Mouse (Mus musculus) layer of hippocampus, adult 9-11 months (tissue): ENCODE measurements around the gene Cbl.

Experiments
- DNase-seq: peaks from one replicate; pipeline ENCODE4 v3.0.0; 2022

Cbl gene

GRCm38 (mm10) chr9:44178389-44178788, 55.5 kb downstream of the Cbl start:
- DNase-seq: no peak

DNA sequence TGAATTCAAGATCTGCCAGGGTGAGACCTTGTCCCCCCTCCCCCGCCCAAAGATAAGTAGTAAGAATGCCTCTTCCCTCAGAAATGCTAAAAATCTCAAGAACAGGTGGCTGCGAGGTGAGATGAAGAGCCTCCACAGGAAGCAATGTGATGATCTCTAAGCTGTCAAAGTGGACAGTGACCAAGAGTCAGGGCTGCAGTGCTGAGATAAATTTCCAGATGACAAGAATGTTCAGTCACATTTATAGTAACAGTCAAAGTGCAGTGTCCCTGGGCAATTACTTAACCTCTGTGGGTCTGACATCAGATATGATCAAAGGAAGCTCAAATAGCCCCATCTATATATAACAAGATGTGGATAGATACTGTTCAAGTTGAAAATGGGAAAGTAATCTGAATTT, 56.4 kb downstream of the Cbl start:
- DNase-seq: no peak

DNA sequence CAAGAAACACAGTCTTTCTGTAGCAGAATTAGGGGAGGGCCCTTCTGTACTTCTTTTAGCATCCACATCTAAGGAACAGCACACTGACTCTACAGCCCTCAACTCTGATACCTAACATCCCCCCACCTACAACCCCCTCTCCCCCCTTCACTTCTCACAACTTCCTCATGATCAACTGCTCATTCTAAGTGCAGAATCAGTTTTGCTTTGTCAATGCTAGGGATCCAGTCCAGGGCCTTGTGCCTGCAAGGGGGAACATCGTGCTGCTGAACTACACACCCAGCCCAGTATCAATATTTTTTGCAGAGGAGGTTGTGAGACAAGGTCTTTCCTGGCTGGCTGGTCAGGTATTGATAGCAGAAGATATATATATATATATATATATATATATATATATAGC, 57.9 kb downstream of the Cbl start:
- DNase-seq: no peak

DNA sequence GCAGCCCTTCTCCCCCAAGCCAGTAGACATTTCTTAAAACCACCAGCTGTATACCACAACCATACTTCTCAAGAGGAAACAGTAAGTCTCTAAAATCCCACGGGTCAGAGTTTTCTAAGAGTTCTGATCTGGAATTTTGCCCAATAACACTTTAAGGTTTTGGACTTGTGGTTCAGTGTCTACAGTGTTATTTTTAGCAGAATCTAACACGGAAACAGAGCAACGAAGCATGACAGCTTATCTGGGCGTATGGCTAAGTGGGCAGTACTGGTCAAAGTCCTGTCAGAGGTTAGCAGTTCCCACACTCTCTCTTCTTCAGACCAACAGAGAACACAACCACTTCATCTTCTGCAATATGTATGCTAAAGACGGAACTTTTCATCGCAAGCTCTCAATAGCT, 58.3 kb downstream of the Cbl start:
- no peak for DNase-seq

DNA sequence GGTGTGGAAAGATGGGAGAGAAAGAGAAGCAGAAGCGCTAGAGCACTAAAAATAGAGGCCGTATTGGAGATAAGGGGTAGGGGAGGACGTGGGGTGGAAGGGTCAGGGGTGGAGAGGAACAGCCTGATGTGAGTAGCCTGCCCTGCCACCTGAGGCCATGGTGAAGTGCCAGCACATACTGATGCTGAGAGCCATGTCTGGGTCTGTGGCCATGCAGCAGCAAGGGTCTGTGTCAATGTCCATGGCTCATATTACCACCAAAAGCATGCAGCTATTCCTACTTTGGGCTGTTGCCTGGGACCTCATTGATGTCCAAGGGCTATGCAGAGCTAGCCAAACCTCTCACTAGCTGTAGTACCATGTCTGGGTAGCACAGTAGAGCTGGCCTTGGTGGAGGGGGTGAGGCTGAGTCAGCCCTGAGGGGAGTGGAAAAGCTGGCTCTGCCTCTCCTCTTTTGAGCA, 63.1 kb downstream of the Cbl start:
- DNase-seq: no peak

DNA sequence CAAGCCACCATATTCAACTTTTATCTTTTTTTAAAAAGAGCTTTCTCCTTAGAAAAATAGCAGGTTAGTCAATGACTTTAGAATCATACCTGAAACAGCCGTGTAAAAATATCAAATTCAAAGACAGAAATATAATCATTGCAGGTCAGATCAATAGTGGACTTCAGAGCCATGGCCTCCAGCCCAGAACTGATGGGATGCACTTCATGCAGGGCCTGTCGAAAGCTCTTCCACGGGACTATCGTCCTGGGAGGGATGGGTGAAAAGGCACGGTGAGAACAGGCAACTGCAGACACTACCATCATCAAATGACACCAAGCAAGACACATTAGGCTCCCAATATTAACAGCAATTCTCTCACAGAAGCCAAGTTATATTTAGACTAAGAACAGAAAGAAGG, 64.9 kb downstream of the Cbl start:
- DNase-seq: no peak

DNA sequence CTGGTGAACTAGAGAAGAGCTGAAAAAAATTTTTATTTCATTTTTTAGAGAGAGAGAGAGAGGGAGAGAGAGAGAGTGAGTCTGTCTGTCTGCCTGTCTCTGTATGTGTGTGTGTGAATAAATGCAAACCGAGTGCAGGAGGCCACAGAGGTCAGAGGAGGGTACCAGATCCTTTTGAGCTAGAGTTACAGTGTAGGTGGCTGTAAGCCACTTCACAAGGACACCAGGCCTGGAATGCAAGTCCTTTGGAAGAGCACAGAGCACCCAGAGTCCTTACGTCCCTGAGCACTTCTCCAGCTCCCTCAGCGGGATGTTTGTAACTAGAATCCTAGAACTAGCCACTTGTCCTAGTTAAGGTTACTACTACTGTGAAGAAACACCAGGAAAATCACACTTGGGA, 74.0 kb downstream of the Cbl start:
- DNase-seq: no peak

- no peak for DNase-seq
Measured at GRCm38 (mm10) chr9:44147290-44147689, 86.6 kb downstream of the Cbl start.

DNA sequence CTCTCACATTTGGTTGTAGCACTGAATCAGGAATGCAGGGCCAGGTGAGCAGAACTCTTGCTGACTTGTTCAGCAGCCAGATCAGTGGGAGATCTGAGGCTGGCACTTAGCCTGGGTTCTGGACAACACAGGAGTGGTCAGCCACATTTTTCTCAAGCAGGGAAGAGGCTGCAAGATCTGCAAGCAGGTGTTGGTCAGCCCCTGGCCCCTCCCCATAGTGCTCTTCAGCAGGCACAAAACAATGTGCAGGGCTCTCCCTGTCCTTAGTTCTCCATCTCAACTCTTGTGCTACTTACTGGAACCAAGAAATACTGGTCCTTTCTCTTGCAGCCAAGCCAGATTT, 89.2 kb downstream of the Cbl start:
- no peak for DNase-seq

DNA sequence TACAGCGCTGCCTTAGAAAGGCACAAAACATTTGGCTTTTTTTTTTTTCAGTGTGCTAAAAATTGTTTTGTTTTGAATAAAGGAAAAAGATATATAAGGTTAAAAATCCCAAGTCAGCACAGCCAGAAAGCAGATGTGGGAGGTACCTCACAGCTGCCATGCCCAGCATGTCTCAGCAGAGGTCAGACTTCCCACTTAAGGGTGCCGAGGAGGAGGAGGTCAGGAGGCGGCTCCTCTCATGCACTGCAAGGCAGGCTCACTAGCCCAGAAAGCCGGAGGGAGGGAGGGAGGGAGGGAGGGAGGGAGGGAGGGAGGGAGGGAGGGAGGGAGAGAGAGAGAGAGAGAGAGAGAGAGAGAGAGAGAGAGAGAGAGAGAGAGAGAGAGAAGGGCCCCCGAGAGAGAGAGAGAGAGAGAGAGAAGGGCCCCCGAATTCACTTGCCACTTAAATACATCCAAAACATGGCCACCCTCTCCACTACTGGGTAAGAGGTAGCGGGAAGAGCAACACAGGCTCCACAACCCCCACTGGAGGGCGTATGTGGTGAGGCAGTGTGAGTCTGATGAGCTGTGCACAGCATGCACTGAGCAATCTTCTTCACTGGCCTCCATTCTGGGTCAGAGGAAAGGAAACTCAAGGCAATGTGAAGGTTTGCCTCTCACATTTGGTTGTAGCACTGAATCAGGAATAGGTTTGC, 89.7 kb downstream of the Cbl start:
- DNase-seq: no peak

GRCm38 (mm10) chr9:44143421-44143820, 90.4 kb downstream of the Cbl start:
- no peak for DNase-seq

DNA sequence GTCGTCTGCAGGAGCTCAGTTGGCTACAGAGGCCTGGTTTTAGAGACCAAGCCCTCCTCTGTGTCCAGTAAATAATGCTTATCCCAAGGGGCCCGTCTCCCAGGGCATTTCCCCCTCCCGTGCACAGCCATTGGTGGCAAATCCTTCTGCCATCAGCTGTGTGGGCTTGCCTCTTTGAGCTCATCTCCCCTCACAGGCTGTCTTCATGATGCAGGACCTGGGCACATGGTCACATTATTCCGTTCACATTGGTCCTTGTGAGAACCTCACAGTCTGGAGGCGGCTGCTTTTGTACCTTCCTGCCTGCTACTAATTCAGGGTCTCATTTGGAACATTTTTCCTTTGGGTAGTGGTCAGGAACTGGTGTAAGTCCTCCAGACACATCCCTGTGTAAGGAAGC, 91.9 kb downstream of the Cbl start:
- DNase-seq: no peak

GRCm38 (mm10) chr9:44137846-44138245, 96.0 kb downstream of the Cbl start:
- no peak for DNase-seq

DNA sequence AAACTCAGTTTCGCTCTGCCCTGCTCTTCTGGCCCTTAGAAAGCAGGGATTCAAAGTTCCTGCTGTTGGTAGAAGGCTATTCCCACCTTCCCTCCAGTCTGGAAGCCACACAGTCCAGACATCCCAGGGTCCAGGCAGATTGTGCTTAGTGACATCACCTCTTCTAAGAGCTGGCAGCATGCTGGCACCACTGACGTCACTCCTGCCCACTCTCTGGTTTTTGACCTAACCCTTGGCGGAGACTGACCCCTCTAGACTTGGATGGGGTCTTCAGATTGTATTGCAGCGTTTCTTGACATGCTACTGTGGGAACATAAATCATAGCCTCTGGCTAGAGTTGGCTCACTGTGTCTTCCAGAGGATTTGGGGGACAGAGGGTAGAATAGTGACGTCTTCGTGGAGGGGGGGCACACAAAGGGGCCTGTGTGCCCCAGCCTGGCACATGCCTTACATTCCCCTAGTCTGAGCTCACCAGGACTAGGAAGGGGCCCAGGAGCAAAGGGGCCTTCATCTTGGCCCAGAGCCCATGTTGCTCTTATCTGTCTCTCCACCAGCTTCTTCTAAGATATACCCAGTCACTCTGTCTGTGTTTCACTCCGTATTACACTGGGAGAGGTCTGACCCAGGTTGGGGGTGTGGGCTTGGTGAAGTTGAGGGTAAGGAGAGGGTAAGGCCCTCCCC, 98.0 kb downstream of the Cbl start:
- DNase-seq: no peak

DNA sequence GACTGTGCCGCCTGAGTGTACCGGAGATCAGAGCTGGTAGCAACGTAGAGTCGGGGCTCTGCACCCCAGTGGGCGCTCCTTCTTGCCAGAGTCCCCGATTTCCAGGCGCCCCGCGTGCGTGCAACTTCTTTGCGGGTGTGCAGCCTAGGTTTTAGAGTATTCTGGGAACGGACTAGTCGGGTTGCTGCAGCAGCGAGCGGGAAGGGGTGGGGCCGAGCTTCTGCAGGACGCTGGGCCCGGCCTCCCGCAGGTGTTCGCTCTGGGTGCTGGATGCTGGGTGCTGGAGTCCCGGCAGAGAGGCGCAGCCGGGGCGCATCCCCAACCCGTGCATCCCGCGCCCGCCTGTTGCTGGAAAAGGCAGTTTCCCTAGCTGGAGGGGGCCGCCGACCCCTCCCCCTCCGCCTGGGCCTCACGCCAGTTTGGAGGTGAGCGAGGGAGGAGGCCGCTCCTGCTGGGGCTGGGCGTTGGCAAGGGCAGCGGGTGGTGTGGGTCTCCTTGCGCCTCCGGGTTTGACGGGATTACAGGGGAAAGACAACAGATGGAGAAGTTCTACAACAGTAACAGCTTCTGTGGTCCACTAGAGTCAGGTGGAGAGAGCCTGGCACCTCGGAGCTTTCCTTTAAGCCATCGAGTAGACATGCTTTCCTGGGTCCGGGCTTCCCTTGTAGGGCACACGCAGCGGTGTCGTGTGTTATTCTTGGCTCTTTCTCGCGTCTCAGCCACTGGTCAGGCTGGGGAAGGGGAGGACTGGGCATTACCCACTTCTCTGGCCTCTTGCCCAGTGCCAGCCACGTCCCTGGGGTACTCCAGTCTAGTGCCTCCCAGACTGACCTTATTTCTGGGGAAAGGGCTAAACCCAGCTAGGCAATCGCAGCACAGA, 98.8 kb downstream of the Cbl start:
- DNase-seq: no peak

- DNase-seq: no peak
Measured at GRCm38 (mm10) chr9:44134101-44134850, 99.6 kb downstream of the Cbl start, which contains the start of gene Mcam. TSS of gene Mcam (plus strand) at chr9:44134469.

GRCm38 (mm10) chr9:44133287-44133686, 100.6 kb downstream of the Cbl start:
- DNase-seq: no peak

GRCm38 (mm10) chr9:44132200-44132599, 101.6 kb downstream of the Cbl start:
- no peak for DNase-seq

GRCm38 (mm10) chr9:44131276-44131590, 102.6 kb downstream of the Cbl start:
- DNase-seq: no peak

DNA sequence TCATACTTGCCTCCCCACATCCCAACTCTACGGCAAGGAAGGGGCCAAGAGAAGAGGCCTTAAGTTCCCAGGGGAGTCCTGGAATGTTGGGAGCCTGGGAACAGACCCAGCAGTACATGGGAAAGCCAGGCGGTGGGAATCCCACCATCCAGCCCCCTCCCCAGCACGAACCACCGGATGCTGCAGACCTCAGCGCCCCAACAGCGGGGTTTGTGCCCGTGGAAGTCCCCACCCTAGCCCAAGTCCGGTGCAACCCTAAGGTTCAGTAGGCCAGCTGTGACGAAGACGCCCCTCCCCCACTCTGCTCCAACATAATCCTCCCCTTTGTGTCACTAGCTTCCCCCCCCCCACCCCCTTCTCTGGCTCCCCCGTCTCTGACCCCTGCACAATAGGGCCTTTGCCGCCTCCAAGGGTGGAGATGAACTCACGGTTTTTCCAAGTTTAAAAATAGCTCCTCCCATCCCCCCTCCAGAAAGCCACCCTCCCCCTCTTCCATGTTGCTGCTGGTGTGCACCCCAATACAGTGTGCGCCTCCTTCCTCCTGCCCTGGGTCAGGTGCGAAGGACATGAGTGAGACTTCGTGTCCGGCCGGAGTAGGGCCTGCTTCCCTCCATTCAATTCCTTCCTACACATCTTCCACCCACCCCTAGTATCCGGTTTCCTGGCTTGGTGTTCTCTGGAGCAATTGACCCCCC, 103.1 kb downstream of the Cbl start:
- DNase-seq: no peak

- DNase-seq: no peak
Measured at GRCm38 (mm10) chr9:44130034-44130433, 103.8 kb downstream of the Cbl start.

- DNase-seq: no peak
Measured at GRCm38 (mm10) chr9:44129633-44130032, 104.2 kb downstream of the Cbl start.
